Mouse (Mus musculus) erythroblast, embryonic 14.5 days (primary cell): ENCODE data around the gene Lefty2.

Source experiments
- GATA1 ChIP-seq: IDR thresholded peaks from 2 replicates; pipeline ENCODE4 v1.6.1; 2012; ENCODE audit warnings: low read length, inconsistent platforms, mixed read lengths
- TAL1 ChIP-seq: IDR thresholded peaks from 3 replicates; pipeline ENCODE4 v1.6.1; 2012; ENCODE audit warnings: low read length, inconsistent platforms, mixed read lengths

- TF ChIP-seq TAL1, result no peak
- no peak for TF ChIP-seq GATA1
These were observed 29.3 kb upstream of the Lefty2 start for GRCm38 (mm10) chr1:180863606-180864005.
